Mouse (Mus musculus) embryonic fibroblast, embryonic 13.5 days (primary cell): ENCODE data around the gene Uqcc3.
A peak's percentile ranks its signal among the peaks of the same experiment; 100 is the strongest.

Experiments
- CTCF ChIP-seq: IDR thresholded peaks from 2 replicates; pipeline ENCODE4 v1.5.1; 2011; ENCODE audit warnings: mild to moderate bottlenecking, control low read depth, low read length, moderate library complexity, borderline replicate concordance; ENCODE audit not compliant: insufficient read depth
- POLR2A ChIP-seq: IDR thresholded peaks from 2 replicates; pipeline ENCODE4 v1.6.1; 2011; ENCODE audit warnings: low read depth, mild to moderate bottlenecking, control low read depth, low read length, moderate library complexity

- TF ChIP-seq POLR2A (no peak), CTCF (0 out of 2 replicates have a peak, but pooled peaks have one; percentile 6)
Measured at GRCm38 (mm10) chr19:8844371-8845129, 36.2 kb downstream of the Uqcc3 start.
